Mouse (Mus musculus) hindbrain, embryonic 15.5 days (tissue): ENCODE measurements around the gene Tnrc6a. TPM values are rescaled to one million over a fixed set of nuclear protein-coding genes. Genes with fewer than 3 reads are reported as not detected.
A peak's percentile ranks its signal among the peaks of the same experiment; 100 is the strongest.

Source experiments
- ATAC-seq: fragments of 200-750 bp; cut with Nextera tagmentation; 2 replicates; pipeline ENCODE4 v1.8.0; 2017; ENCODE audit warnings: low read depth, moderate number of reproducible peaks, moderate TSS enrichment; ENCODE audit not compliant: low FRiP score
- H3K27ac ChIP-seq: fragments of 300-500 bp; sonication (generic); replicated peaks from 2 replicates; pipeline ENCODE4 v1.5.1; 2015; ENCODE audit warnings: mild to moderate bottlenecking, inconsistent platforms
- H3K27me3 ChIP-seq: fragments of 300-500 bp; sonication (generic); 2 replicates; pipeline ENCODE4 v1.6.1; 2015; ENCODE audit warnings: control low read depth, inconsistent platforms
- H3K36me3 ChIP-seq: fragments of 300-500 bp; sonication (generic); 2 replicates; pipeline ENCODE4 v1.6.1; 2015; ENCODE audit warnings: control low read depth, inconsistent platforms
- H3K4me1 ChIP-seq: fragments of 300-500 bp; sonication (generic); replicated peaks from 2 replicates; pipeline ENCODE4 v1.6.1; 2015; ENCODE audit warnings: control low read depth, inconsistent platforms
- H3K4me2 ChIP-seq: fragments of 300-500 bp; sonication (generic); 2 replicates; pipeline ENCODE4 v1.6.1; 2015; ENCODE audit warnings: moderate library complexity, mild to moderate bottlenecking, inconsistent platforms
- H3K4me3 ChIP-seq: fragments of 300-500 bp; sonication (generic); 2 replicates; pipeline ENCODE4 v1.5.1; 2015; ENCODE audit warnings: mild to moderate bottlenecking, inconsistent platforms
- H3K9ac ChIP-seq: fragments of 300-500 bp; sonication (generic); 2 replicates; pipeline ENCODE4 v1.6.1; 2015; ENCODE audit warnings: inconsistent platforms
- H3K9me3 ChIP-seq: fragments of 300-500 bp; sonication (generic); 2 replicates; pipeline ENCODE4 v1.6.1; 2016; ENCODE audit warnings: control low read depth, inconsistent platforms
- WGBS: fragments of 180-500 bp; shearing (Covaris S2); methylation state at CpG from one replicate; pipeline ENCODE4 v1.1.7; 2015; 5-methylcytosine and 5-hydroxymethylcytosine counted together
- polyA plus RNA-seq: library from polyadenylated mRNA; unstranded; fragments of >200 nt; fragmentation: Nextera tagmentation; extraction: Ambion mirVana; gene quantifications from 2 replicates; pipeline ENCODE4 v1.2.1, GENCODE M21; 2015

The Tnrc6a gene
- polyA plus RNA-seq, 1 experiment from 2014 or later, result 47.4 TPM

DNA sequence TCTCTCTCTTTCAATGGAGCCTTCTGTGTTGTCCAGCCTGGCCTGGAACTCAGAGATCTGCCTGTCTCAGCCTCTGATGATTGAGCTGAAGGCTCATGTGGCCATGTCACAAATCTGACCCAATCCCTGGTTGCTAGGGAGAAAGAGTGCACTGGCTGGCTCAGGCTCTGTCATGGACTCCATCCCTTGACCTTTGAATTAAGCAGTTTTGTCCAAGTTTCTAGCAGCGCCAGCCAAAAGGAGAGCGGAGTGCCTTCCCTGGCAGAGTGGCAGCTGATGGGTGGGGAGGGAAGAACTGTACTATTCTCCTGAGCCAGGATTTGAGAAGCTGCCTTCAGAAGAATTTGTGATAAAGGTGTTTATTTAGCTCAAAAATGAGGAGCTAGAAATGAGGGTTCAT lies 17.4 kb upstream of the Tnrc6a start:
- H3K4me3 ChIP-seq, result no peak overlapping the region
- H3K4me2 ChIP-seq, result no peak overlapping the region
- H3K9ac ChIP-seq, result no peak overlapping the region
- H3K4me1 ChIP-seq, result no peaks in the 10 kb centered on the region
- no peak for ATAC-seq
- no peak overlapping the region for H3K27ac ChIP-seq
- 80% methylated on average over 2 of the region's 2 CpGs for WGBS
- H3K27me3 ChIP-seq, result no peaks in the 10 kb centered on the region
- no peaks in the 10 kb centered on the region for H3K9me3 ChIP-seq
- H3K36me3 ChIP-seq, result no peaks in the 10 kb centered on the region

DNA sequence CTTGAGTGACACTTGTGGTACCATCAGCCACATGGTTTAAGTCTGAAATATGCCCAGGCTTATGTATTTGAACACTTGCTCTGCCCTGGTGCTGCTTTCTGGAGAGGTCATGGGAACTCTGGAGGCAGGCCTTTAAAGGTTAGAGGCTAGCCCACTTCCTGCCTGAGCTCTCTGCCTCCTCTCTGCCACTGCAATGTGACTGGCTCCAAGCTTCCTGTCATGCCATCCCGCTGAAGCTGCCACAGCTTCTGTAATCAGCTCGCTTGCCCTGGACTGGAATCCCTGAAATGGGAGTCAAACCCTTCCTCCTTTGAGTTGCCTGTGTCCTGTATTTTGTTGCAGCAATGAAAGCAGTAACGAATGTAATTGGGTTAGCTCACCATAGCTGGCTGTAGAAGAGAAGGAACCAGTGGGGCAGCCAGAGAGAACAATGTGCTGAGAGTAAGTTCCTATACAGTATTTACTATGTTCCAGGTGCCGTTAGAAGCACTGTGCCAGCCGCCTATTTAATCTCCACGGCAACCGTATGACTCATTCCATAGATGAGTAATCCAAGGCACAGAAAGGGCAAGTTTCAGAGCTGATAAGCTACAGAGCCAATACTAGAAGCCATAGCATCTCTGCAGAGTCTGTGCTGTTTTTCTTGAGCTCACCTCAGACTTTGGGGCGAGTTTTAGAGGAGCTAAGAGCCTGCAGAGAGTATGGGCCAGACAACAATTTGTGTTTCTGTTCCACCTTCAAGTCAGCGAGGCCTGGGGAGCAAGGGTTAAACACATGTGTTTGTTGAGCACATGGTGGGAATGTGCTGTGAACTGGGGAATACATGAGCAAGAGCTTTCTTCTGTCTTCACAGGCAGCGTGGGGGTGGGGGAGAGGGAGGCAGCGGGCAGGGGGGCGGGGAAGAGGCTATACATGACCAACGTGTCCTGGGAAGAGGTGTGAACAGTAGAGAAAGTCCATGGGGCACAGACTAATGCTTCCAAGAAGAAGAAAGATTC lies 15.3 kb upstream of the Tnrc6a start:
- WGBS, result 71% methylated on average over 13 of the region's 13 CpGs
- Histone ChIP-seq H3K4me2 (no peak overlapping the region), H3K9ac (no peak overlapping the region), H3K36me3 (no peaks in the 10 kb centered on the region), H3K27me3 (no peaks in the 10 kb centered on the region), H3K4me1 (no peaks in the 10 kb centered on the region), H3K27ac (no peak overlapping the region), H3K9me3 (no peaks in the 10 kb centered on the region), H3K4me3 (no peak overlapping the region)
- no peak for ATAC-seq

DNA sequence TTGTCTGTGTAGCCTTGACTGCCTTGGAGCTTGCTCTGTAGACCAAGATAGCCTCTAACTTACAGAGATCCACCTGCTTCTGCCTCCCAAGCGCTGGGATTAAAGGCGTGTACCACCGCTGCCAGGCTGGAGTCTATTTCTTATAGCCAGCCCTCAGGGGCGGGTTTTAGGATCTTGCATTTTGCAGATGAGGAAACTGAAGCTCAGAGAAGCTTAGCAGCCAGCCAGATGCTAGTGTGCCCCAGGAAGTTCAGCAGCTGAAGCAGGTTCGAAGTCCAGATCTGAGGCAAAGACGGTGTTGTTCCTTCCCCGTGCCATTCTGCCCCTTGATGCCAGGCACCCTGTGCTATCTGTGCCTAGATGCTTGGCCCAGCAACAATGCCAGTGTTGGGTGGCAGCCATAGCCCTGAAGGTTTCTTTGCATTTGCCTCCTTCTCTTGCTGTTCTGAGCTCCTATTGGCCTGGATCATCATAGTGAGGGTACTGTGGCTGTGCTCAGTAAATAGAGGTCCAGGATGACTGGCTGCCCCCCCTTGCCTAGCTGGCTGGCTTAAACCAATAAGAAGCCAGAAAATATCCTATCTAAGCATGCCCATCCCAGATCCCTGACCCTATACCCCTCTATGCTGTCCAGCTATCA lies 14.2 kb upstream of the Tnrc6a start:
- no peak overlapping the region for H3K27ac ChIP-seq
- H3K4me1 ChIP-seq, result no peaks in the 10 kb centered on the region
- 91% methylated on average over 7 of the region's 7 CpGs for WGBS
- H3K9ac ChIP-seq, result no peak overlapping the region
- no peak for ATAC-seq
- H3K27me3 ChIP-seq, result no peaks in the 10 kb centered on the region
- no peak overlapping the region for H3K4me2 ChIP-seq
- no peaks in the 10 kb centered on the region for H3K36me3 ChIP-seq
- H3K4me3 ChIP-seq, result no peak overlapping the region
- no peaks in the 10 kb centered on the region for H3K9me3 ChIP-seq

- no peaks in the 10 kb centered on the region for H3K9me3 ChIP-seq
- no peaks in the 10 kb centered on the region for H3K27me3 ChIP-seq
- H3K4me2 ChIP-seq, result no peak overlapping the region
- no peak overlapping the region for H3K27ac ChIP-seq
- 78% methylated on average over 3 of the region's 3 CpGs for WGBS
- no peak overlapping the region for H3K4me3 ChIP-seq
- ATAC-seq, result no peak
- H3K36me3 ChIP-seq, result no peaks in the 10 kb centered on the region
- no peak overlapping the region for H3K9ac ChIP-seq
- H3K4me1 ChIP-seq, result no peaks in the 10 kb centered on the region
Observed at GRCm38 (mm10) chr7:123110135-123110534, 13.6 kb upstream of the Tnrc6a start.

- no peak for ATAC-seq
- Histone ChIP-seq H3K36me3 (no peaks in the 10 kb centered on the region), H3K27me3 (no peaks in the 10 kb centered on the region), H3K9ac (no peak overlapping the region), H3K4me3 (no peak overlapping the region), H3K9me3 (no peaks in the 10 kb centered on the region), H3K4me1 (no peaks in the 10 kb centered on the region), H3K27ac (no peak overlapping the region), H3K4me2 (no peak overlapping the region)
- 96% methylated on average over 6 of the region's 6 CpGs for whole genome bisulfite sequencing
Observed at GRCm38 (mm10) chr7:123113590-123113989, 10.1 kb upstream of the Tnrc6a start.

DNA sequence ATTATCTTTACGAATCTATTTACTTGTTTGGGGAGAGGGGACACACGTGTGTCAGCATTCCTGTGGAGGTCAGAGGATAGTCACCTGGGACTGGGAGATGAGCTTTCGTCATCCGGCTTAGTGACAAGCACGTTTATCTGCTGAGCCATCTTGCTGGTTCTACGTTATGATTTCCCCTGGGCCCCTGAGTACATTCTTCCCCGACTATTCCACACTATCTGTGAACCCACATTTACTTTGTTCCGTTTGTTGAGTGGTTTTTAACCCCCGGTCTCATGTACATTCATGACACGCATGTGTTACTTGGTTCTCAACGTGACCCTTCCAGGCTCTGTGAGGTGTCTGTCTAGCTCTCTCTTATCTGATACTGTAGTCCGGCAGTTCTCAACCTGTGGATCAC lies 6.9 kb upstream of the Tnrc6a start:
- Histone ChIP-seq H3K4me1 (no peaks in the 10 kb centered on the region), H3K27me3 (no peaks in the 10 kb centered on the region), H3K27ac (no peak overlapping the region), H3K36me3 (no peaks in the 10 kb centered on the region), H3K4me2 (no peak overlapping the region), H3K4me3 (no peak overlapping the region), H3K9me3 (no peaks in the 10 kb centered on the region), H3K9ac (no peak overlapping the region)
- no peak for ATAC-seq
- 77% methylated on average over 12 of the region's 12 CpGs for WGBS

- H3K4me1 ChIP-seq, result no peaks in the 10 kb centered on the region
- H3K9me3 ChIP-seq, result no peaks in the 10 kb centered on the region
- no peak overlapping the region for H3K27ac ChIP-seq
- no peaks in the 10 kb centered on the region for H3K27me3 ChIP-seq
- no peak overlapping the region for H3K4me3 ChIP-seq
- H3K36me3 ChIP-seq, result no peaks in the 10 kb centered on the region
- H3K9ac ChIP-seq, result no peak overlapping the region
- H3K4me2 ChIP-seq, result no peak overlapping the region
- no peak for ATAC-seq
- 87% methylated on average over 4 of the region's 4 CpGs for WGBS
Observed at GRCm38 (mm10) chr7:123117209-123117608, 6.5 kb upstream of the Tnrc6a start.

GRCm38 (mm10) chr7:123120516-123120915 lies 3.2 kb upstream of the Tnrc6a start:
- no peaks in the 10 kb centered on the region for H3K27me3 ChIP-seq
- no peaks in the 10 kb centered on the region for H3K36me3 ChIP-seq
- no peak overlapping the region for H3K27ac ChIP-seq
- H3K4me1 ChIP-seq, result peaks cover 10% of the 10 kb centered on the region
- no peak overlapping the region for H3K4me3 ChIP-seq
- no peak for ATAC-seq
- H3K9ac ChIP-seq, result no peak overlapping the region
- no peaks in the 10 kb centered on the region for H3K9me3 ChIP-seq
- WGBS, result 83% methylated on average over 7 of the region's 7 CpGs
- no peak overlapping the region for H3K4me2 ChIP-seq

- Histone ChIP-seq H3K4me1 (peaks cover 43% of the 10 kb centered on the region), H3K4me3 (peak overlapping the region; percentile 100), H3K27ac (peak overlapping the region; percentile 98), H3K36me3 (peaks cover 9% of the 10 kb centered on the region), H3K4me2 (peak overlapping the region; percentile 65), H3K27me3 (no peaks in the 10 kb centered on the region), H3K9ac (peak overlapping the region; percentile 99), H3K9me3 (no peaks in the 10 kb centered on the region)
- under 1% methylated on average over 30 of the region's 45 CpGs for WGBS
- peak; percentile 79 for ATAC-seq
Observed at GRCm38 (mm10) chr7:123124299-123124716, 623 bp downstream of the Tnrc6a start.

DNA sequence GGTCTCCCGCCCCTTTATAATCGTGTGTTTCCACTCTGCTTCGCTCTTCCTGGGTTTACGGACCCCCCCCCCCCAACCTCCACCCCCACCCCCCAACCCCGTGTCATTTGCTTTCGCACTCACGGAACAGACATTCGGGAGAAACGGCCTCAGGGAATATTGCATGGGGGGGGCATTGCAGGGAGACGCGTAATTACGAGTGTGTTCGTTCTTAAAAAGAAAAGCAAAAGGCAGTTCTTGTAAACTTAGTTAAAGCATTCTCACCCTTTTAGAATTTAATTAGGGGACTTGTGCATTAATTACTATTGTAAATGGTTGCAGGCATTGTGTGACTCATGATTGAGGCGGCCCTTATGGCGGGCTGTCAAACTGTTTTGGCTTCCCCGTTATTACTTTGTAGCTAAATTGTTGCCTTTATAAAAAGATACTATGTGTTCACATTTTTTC lies 1.1 kb downstream of the Tnrc6a start:
- Histone ChIP-seq H3K4me3 (peak overlapping the region; percentile 100), H3K36me3 (peaks cover 9% of the 10 kb centered on the region), H3K4me2 (peak overlapping the region; percentile 65), H3K9me3 (no peaks in the 10 kb centered on the region), H3K4me1 (peaks cover 46% of the 10 kb centered on the region), H3K9ac (peak overlapping the region; percentile 99), H3K27me3 (no peaks in the 10 kb centered on the region), H3K27ac (peak overlapping the region; percentile 98)
- no peak for ATAC-seq
- under 1% methylated on average over 16 of the region's 16 CpGs for WGBS

- Histone ChIP-seq H3K36me3 (peaks cover 9% of the 10 kb centered on the region), H3K27ac (no peak overlapping the region), H3K27me3 (no peaks in the 10 kb centered on the region), H3K9me3 (no peaks in the 10 kb centered on the region), H3K9ac (no peak overlapping the region), H3K4me1 (peaks cover 57% of the 10 kb centered on the region), H3K4me3 (no peak overlapping the region), H3K4me2 (no peak overlapping the region)
- 56% methylated on average over 4 of the region's 4 CpGs for WGBS
- ATAC-seq, result no peak
Observed at GRCm38 (mm10) chr7:123126056-123126455, 2.4 kb downstream of the Tnrc6a start.

- peaks cover 63% of the 10 kb centered on the region for H3K4me1 ChIP-seq
- 55% methylated on average over 1 of the region's 1 CpGs for WGBS
Observed at GRCm38 (mm10) chr7:123127301-123127700, 3.6 kb downstream of the Tnrc6a start.

More at GRCm38 (mm10) chr7:123127301-123127700, 3.6 kb downstream of the Tnrc6a start:
- ATAC-seq, result no peak
- Histone ChIP-seq H3K9me3 (no peaks in the 10 kb centered on the region), H3K9ac (no peak overlapping the region), H3K27me3 (no peaks in the 10 kb centered on the region), H3K27ac (no peak overlapping the region), H3K4me3 (no peak overlapping the region), H3K4me2 (no peak overlapping the region), H3K36me3 (peaks cover 9% of the 10 kb centered on the region)
